Mouse (Mus musculus) gastrocnemius, postnatal 25 days (tissue): ENCODE measurements around the gene Mdc1. TPM values are rescaled to one million over a fixed set of nuclear protein-coding genes. Genes with fewer than 3 reads are reported as not detected.

Source experiments
- DNase-seq: peaks from one replicate; pipeline ENCODE4 v3.0.0; 2022
- total RNA-seq, 2 experiments: library from RNA; stranded (reverse); gene quantifications; 1 replicate in 1 of 2; 2 replicates in 1 of 2; pipeline ENCODE4 v1.2.3; 2021

Gene Mdc1
- total RNA-seq, 2 experiments from 2014 or later: 3.7 to 5.2 TPM

DNA sequence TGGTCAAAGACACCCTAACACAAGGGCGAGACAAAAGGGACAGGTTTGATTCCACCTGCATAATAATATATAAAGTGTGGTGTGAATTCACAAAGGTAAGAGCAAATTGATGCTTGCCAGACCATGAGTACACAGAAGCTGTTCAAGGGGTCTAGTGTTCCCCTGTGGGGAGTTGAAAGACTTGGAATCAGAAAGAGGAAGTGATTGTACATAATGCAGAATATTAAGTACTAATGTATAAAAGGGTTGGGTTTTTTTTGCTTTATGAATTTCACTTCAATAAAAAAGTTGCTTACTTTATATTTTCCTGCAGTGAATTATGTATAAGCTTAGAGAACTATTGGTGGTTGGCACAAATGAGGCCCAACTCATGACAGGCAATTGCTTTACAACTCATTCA lies 18.1 kb downstream of the Mdc1 start:
- no peak for DNase-seq

DNA sequence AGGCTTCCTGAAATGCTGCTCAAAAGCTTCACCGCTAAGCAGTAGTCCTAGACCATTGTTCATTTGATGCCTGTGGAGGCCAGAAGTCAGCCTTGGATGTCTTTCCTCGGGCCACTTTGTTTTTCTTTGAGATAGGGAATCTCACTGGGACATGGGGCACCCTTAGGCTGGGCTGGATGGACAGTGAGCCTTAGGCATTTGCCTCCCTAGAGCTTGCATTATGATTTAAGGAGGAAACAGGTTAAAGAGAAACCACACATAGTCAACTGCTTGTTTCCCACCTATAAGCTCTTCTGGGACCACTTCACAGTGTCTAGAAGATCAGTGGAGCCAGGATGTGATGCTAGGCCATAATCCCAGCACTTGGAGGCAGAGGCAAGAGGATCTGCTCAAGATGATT lies 18.5 kb downstream of the Mdc1 start:
- DNase-seq: no peak

DNA sequence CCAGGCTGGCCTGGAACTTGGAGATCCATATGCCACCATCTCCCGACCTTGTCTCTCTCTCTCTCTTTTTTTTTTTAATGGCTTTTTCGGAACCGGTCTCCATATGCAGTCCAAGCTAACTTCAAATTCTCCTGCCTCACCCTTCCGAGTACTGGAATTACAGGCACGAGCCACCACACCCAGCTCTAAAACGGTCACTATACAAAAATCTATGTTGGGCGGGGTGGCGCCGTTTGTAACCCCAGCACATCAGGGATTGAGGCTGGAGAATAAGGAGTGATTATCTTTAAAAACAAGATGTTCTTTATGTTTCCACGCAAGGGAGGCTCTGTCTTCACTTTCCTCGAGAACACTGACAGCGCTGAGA lies 19.5 kb downstream of the Mdc1 start:
- DNase-seq: no peak

DNA sequence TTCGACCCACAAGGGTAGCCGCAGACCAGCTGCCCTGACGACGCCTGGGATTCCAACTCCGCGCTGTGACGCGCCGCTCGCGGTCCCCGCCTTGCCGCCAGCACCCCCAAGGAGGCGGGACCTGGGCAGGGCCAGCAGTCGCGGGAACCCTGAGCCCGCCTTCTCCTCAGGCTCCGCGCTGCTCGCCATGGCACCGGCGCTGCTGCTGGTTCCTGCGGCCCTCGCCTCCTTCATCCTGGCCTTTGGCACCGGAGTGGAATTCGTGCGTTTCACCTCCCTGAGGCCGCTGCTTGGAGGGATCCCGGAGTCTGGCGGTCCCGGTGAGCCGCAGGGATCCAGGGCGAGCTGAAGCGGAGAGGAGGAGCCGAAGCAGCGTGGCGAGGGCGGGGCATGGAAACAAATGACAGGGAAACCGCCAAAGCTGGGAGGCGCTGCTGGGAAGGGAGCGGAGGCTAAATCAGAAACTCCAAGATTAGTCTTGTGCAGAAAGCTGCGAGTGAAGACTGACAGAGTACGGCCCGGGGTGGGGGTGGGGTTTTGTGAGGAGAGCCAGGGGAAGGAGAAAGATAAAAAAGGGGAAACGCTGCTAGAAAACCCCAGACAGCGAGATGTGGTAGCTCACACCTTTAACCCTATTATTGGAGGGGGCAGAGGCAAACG lies 20.0 kb downstream of the Mdc1 start, which contains the start of gene Nrm:
Nrm (plus strand) TSS at position 121 of the 660 bp plus-strand sequence.
- peak; percentile 88 for DNase-seq

DNA sequence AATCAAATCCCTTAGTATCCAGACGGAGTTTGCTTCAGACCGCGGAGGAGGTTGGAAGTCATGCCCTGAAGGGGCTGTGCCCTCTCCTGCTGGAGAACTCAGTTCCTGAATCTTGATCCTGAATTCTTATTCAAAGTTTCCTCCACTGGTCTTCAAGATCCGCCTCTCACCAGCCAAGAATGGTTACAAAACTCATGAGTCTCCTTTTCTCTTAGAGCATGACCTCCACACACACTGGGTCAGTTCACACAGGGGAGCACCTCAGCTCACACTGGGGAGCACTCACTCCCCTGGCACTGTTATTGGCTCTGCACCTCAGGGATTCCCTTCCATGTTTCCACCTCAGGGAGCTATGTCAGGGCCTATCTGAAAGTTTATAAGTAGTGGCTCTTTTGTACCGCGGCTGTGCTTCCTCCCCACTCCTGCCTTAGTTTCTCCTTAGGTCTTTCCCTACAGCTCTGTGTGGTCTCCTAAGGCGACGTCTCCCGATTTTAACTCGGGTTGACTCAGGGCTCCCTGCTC lies 23.6 kb downstream of the Mdc1 start:
- no peak for DNase-seq

DNA sequence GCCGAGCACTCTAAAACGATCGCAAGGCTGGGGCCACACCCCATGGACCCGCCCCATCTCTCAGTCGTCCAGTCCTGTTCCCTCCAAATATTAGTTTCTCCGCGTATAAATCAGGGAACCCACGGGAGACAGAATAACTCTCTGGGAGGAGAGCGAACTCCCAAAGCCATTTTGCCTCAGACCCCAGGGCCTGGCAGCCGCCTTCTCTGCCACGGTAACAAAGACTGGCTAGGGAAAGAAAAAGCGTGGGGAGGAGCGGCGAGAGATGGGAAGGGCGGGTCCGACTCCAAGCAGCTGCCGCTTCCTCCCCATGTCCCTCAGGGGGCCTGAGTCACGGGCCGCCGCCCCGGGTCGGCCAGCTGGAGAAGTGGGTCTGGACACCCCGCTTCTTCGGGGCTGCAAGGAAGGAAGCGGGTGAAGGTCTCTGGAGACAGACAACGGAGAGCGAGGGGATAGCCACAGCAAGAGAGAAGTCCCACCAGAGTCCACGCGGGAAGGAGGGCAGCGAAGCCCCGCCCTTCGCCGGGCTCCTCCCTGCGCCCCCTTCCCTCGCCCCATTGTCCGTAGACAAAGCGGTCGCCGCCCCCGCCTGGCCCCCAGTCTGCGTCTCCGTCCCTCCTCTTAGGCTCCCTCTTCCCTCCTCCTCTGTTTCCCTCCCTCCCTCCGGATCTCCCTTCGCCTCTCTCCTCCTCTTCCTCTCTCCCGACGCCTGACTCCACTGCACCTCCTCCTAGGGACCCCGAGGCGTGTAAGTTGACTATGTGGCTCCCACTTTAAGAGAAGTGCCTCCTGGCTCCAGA lies 24.4 kb downstream of the Mdc1 start, which contains the start of gene Ppp1r18:
Ppp1r18 (plus strand) TSS at position 113 of the 800 bp plus-strand sequence.
- peak; percentile 84 for DNase-seq

DNA sequence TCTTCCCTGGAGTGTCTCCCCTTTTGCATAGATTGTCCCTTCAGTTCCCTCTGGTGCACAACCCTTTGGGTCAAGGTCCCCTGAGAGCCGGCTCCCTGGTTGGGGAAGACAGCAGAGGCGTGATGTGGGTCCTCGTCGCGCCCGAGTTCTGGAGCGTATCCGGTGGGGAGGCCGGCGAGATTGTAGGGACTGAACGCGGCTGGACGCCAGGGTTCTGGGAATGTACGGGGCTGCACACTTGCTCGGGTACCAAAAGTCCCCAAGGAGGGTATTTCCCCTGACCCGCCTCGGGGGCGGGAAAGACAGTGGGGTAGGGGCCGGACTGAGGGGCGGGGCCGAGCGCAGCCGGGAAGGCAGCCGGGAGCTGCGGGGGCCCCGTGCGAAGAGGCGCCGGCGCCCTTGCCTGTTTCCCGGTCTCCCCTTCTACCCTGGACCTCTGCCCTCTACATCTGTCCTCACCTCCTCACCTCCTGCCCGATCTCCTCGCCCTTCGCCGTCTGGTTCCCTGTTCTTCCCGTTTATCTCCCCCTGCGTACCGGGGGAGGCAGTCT lies 25.0 kb downstream of the Mdc1 start:
- peak; percentile 83 for DNase-seq

DNA sequence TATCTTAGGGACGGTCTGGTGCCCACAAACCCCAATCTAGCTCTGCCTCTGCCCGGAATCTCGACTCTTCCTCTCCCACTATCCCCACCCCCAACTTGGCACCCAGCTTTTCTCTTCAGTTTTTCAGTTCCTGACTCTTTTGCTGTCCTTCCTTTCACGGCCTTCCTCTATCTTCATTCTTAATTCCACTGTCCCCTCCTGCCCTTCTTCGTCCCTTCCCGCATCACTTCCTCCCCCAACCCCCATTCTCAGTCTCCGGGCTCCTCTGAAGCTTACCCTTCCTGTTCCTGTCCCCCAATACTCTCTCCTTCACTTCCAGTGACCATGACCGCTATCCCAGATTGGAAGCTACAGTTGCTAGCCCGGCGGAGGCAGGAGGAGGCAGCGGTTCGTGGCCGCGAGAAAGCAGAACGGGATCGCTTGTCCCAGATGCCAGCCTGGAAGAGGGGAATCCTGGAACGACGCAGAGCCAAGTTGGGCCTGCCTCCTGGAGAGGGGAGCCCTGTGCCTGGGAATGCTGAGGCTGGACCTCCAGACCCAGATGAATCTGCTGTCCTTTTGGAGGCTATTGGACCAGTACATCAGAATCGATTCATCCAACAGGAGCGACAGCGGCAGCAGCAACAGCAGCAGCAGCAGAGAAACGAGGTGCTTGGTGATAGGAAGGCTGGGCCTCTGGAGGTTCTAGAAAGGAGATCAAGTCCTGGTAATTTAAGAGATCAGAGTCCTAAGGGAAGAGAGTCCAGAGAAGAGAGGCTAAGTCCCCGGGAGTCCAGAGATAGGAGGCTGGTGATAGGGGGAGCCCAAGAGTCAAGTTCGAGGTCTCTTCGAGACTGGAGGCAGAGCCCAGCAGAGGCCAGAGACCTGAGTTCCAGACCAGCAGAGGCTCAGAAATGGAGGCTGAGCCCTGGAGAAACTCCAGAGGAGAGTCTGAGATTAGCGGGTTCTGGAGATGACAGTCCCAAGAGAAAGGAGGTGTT lies 25.9 kb downstream of the Mdc1 start:
- DNase-seq: no peak

DNA sequence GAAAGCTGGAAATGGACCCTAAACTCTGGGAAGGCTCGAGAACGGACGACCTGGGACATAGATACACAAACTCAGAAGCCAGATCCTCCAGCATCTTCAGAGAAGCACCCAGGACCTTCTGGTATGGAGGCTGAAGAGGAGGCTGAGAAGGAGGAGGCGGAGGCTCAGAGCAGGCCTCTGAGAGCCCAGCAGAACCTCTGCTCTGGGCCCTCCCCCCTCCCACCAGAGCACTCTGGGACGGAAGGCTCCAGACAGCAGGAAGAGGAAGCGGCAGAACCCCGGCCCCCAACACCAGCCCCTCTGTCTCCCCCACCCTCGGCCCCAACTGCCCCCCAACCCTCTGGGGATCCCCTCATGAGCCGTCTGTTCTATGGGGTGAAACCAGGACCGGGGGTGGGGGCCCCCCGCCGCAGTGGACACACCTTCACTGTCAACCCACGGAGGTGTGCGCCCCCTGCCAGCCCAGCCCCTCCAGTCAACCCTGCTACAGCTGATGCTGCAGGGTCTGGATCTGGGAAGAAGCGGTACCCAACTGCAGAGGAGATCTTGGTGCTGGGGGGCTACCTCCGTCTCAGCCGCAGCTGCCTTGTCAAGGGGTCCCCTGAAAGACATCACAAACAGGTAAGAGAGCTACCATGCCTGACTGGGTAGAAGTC lies 27.0 kb downstream of the Mdc1 start:
- peak; percentile 62 for DNase-seq

DNA sequence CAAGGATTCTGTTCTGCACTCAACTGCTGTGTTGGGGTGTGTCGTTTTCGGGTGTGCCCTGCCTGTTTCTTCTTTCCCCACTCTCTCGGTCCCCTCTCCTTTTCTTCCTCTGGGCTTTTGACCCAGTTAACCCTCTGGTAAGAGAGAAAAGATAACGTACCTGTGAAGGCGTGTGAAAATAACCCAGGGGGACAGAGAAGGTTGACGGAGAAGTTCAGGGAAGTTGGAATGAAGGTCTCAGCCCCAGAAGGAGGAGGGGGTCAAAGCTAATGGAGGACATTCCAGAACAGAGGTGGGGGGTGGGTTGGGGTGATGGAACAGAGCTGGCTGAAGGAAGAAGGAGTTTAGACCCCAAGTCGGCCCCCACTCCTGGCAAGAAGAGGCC lies 27.6 kb downstream of the Mdc1 start:
- DNase-seq: no peak

DNA sequence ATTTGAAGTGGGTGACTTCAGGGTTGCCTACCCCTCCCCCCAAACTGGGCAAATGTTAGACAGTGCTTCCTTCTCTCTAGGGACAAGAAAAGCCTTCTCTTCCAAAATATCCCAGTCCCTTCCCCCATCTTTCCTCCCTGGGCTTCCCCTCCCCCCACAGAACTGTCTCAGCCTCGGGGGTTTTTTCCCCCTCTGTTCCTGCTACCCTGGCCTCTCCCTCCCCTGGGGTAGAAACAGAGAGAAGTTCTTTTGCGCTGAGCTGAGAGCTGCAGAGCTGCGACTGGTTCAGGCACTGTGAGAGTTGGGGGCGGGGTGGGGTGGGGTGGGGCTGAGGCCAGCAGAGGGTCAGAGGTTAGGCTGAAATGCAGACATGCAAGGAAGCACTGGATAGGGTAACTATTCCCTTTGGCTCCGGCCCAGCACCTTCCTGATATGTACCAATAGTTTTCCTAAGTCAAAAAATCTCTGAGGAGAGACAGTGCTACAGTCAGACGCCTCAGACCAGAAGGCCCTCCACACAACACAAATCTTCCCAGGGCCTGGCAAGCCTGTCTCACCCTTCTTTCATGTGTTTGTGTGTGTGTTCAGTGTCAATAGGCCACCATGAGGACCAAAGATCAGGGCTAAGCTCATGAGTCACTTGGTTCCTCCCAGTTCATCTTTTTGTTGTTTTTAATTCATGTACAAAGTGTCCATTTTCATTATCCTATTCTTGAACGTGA lies 28.2 kb downstream of the Mdc1 start:
- peak; percentile 47 for DNase-seq

DNA sequence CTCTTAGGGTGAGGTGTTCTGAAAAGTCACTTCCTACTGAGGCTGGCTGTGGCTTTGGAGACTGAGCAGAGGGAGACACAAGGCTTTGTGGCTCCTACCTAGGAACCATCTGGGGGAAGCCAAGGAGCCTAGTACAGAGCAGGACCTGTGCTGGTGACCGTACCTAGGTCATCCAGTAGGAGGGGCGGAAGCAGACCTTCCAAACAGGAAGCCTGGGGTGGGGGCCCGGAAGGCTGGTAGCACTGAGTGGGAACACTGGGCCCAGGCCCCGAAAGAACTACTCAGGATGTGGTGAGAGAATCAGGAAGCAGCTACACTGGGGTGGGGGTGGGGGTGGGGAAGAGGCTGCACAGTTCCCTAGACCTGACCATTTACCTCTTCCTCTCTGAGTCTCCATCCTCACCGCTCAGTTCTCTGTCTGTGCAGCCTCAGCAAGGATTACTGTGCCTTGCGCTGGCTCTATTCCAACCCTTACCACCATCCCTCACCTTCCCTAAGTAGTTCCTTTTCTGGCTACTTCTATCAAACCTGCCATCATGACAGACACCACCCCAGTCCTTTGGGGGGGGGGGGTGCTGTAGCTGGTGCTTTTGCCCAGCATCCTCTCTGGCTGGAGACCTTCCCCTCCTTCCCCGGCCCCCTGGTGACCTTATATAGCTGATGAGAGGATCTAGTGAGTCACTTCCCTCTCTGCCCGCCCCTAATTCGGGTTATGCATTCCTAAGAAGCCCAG lies 29.0 kb downstream of the Mdc1 start:
- DNase-seq: peak; percentile 75

DNA sequence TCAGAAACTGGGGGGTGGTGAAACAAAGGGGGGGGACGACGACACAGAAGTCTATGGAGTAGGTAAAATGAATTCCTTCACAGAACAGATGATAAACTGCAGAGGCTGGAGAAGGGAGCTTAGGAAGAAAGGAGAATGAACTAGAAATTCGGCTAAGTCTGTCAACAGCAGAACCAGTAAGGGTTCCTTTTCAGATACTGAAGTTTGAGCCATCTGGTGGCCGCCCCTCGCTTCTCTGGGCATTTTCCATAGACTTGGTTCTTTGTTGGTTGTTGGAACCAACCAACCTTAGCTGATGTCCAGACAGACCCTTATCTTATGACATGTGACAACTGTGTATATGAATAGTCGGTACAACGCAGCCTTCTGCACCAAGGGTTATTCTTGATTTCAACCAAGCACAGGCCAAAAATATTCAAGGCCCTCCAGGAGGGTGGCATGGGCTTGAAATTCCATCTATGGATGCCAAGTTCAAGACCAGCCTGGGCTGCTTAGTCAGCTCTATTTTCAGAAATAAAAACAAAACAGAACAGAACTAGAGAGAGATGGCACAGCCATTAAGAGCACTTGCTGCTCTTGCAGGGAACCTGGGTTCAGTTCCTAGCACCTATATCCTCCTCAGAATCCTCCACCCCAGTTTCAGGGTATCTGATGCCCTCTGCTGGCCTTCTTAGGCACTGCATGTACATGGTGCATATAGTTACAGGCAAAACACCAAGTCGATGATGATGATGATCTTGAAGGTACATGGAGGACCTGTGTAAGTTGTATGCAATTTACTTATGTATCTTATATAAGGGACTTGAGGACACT lies 29.8 kb downstream of the Mdc1 start:
- DNase-seq: no peak

DNA sequence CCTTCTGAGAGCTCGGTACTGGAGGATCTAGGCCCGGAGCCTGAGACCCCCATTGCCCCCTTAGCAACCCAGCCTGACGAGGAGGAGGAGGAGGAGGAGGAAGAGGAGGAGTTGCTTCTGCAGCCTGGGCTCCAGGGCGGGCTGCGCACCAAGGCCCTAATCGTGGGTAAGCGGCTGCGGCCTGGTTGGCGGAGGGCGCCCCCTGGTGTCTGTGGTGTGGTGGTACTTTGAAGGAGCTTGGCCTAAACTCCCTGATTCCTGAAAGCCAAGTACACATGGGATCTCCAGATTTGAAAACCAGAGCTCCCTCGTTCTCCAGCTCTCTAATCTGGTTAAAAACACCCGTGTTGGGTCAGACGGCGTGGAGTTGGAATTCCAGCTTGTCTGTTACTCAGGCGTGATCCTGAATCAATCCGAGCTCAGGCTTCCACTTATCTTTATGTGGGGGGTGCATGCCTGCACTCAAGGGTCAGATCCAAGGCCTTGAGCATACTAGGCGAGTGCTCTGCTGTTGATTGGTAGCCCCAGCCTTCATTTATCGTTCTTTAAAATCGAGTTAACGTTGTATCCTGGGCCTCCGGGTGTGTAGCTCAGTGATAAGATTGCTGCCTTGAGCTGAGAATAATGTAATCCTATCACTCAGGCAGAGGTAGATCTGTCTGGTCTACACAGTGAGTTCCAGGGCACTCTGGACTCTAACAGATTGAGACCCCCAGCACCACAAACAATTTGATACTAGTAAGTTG lies 32.6 kb downstream of the Mdc1 start:
- DNase-seq: peak; percentile 84

DNA sequence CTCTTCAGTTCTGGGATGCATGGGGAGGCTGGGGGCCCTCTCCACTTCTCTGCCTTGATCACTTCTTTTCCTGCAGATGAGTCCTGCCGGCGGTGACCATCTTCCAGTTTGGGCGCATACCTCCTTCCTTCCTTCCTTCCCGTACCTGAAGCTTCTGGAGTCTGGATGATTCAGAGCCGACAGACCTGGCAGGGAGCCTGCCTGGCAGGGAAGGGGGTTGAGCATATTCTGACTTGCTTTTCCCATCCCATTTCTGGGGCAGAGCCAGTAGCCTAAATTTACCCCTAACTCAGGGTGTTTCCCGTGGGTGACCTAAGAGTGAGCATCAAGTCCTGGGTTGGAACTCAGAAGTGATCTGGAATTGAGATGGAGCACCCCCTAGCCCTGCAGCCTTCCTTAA lies 33.4 kb downstream of the Mdc1 start:
- no peak for DNase-seq

DNA sequence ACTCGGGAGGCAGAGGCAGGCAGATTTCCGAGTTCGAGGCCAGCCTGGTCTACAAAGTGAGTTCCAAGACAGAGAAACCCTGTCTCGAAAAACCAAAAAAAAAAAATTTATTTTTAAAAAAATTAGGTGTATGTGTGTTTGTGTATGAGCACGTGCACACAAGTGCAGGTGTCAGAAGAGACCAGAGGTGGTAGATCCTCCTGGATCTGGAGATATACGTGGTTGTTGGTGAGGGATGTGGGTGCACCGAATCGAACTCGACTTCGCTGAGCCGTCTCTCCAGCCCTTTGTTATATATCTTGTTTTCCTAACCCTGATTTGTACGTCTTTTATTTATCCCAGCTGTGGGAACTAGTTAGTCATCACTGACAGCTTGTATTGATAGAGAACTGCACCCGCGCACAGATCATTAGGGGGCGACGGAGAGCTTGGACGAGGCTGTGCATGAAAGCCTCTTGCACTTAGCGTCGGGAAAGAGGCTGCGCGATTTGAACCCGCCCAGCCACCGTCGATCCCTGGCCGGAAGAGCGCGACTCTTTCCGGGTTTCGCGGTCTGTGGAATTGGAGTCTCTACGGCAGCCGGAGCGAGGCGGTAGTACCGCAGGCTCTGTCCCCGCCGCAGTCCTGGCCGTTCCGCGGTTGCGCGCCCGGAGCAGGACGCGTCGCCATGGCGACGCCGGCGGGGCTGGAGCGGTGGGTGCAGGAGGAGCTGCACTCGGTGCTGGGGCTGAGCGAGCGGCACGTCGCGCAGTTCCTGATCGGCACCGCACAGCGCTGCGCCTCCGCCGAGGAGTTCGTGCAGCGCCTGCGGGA lies 38.1 kb downstream of the Mdc1 start, which contains the start of gene Dhx16:
Dhx16 (plus strand) TSS at position 575 of the 813 bp plus-strand sequence.
- DNase-seq: peak; percentile 93

DNA sequence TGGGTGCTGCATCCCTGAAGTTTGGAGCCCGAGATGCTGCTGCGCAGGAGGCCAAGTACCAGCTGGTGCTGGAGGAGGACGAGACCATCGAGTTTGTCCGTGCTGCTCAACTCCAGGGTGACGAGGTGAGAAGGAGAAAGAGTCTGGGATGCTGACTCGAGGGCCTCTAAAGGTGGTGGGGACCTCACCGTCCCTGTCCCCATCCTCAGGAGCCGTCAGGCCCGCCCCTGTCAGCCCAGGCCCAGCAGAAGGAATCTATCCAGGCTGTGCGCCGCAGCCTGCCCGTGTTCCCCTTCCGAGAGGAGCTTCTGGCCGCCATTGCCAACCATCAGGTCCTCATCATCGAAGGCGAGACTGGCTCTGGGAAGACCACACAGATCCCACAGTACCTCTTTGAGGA lies 41.6 kb downstream of the Mdc1 start:
- DNase-seq: no peak
